Mouse (Mus musculus): ENCODE data around the gene Nell2.
"Not testable (repeated sequence)": the region's sequence is repeated elsewhere in the genome, so short reads cannot be mapped to it uniquely, and the experiment has no call there.

The Nell2 gene

GRCm38 (mm10) chr15:95245516-95245915 lies 282.8 kb downstream of the Nell2 start:
- in situ Hi-C loops (cut with MboI, MseI), result no loop called here

- in situ Hi-C loops (cut with MboI, MseI), result no loop called here
These were observed 284.5 kb downstream of the Nell2 start for GRCm38 (mm10) chr15:95243876-95244275.

GRCm38 (mm10) chr15:95241161-95241560 lies 287.2 kb downstream of the Nell2 start:
- in situ Hi-C loops (cut with MboI, MseI), result no loop called here

GRCm38 (mm10) chr15:95237021-95237420 lies 291.3 kb downstream of the Nell2 start:
- in situ Hi-C loops (cut with MboI, MseI), result not testable (repeated sequence)

- in situ Hi-C loops (cut with MboI, MseI), result no loop called here
These were observed 291.9 kb downstream of the Nell2 start for GRCm38 (mm10) chr15:95236509-95236908.

GRCm38 (mm10) chr15:95231171-95231570 lies 297.2 kb downstream of the Nell2 start:
- in situ Hi-C loops (cut with MboI, MseI), result no loop called here

- in situ Hi-C loops (cut with MboI, MseI), result no loop called here
These were observed 311.6 kb downstream of the Nell2 start for GRCm38 (mm10) chr15:95216640-95217365.

GRCm38 (mm10) chr15:95210551-95210950 lies 317.8 kb downstream of the Nell2 start:
- in situ Hi-C loops (cut with MboI, MseI), result no loop called here

- in situ Hi-C loops (cut with MboI, MseI), result loop anchor here in 1 of 2 experiments (10.0 kb wide), 1 partner anchor 2004 kb away; no protein-coding TSS in a partner anchor
These were observed 319.2 kb downstream of the Nell2 start for GRCm38 (mm10) chr15:95209186-95209585.

- in situ Hi-C loops (cut with MboI, MseI), result no loop called here
These were observed 334.6 kb downstream of the Nell2 start for GRCm38 (mm10) chr15:95193661-95194280.

GRCm38 (mm10) chr15:95192951-95193350 lies 335.4 kb downstream of the Nell2 start:
- in situ Hi-C loops (cut with MboI, MseI), result no loop called here

GRCm38 (mm10) chr15:95186226-95186625 lies 342.1 kb downstream of the Nell2 start:
- in situ Hi-C loops (cut with MboI, MseI), result no loop called here

- in situ Hi-C loops (cut with MboI, MseI), result no loop called here
These were observed 342.9 kb downstream of the Nell2 start for GRCm38 (mm10) chr15:95185419-95185818.

GRCm38 (mm10) chr15:95183450-95183849 lies 344.9 kb downstream of the Nell2 start:
- in situ Hi-C loops (cut with MboI, MseI), result no loop called here

GRCm38 (mm10) chr15:95156828-95157227 lies 371.5 kb downstream of the Nell2 start:
- in situ Hi-C loops (cut with MboI, MseI), result no loop called here

- in situ Hi-C loops (cut with MboI, MseI), result loop anchor here in 1 of 2 experiments (10.0 kb wide), 1 partner anchor 240 kb away; no protein-coding TSS in a partner anchor
These were observed 383.2 kb downstream of the Nell2 start for GRCm38 (mm10) chr15:95145118-95145517.

- in situ Hi-C loops (cut with MboI, MseI), result loop anchor here in 1 of 2 experiments (10.0 kb wide), 1 partner anchor 241 kb away; no protein-coding TSS in a partner anchor
These were observed 384.2 kb downstream of the Nell2 start for GRCm38 (mm10) chr15:95144131-95144530.

GRCm38 (mm10) chr15:95138709-95139409 lies 389.5 kb downstream of the Nell2 start:
- in situ Hi-C loops (cut with MboI, MseI), result no loop called here

- in situ Hi-C loops (cut with MboI, MseI), result no loop called here
These were observed 391.1 kb downstream of the Nell2 start for GRCm38 (mm10) chr15:95137018-95137810.

GRCm38 (mm10) chr15:95135926-95136609 lies 392.3 kb downstream of the Nell2 start:
- in situ Hi-C loops (cut with MboI, MseI), result no loop called here

GRCm38 (mm10) chr15:95131401-95131800 lies 397.0 kb downstream of the Nell2 start:
- in situ Hi-C loops (cut with MboI, MseI), result no loop called here

Data from T-helper 17 cell (primary cell).